Mouse (Mus musculus) hindbrain, embryonic 15.5 days (tissue): ENCODE results near the gene Prr29. TPM values are rescaled to one million over a fixed set of nuclear protein-coding genes. Genes with fewer than 3 reads are reported as not detected.
"Not testable (repeated sequence)": the region's sequence is repeated elsewhere in the genome, so short reads cannot be mapped to it uniquely, and the experiment has no call there.

Experiments
- ATAC-seq: fragments of 200-750 bp; cut with Nextera tagmentation; 2 replicates; pipeline ENCODE4 v1.8.0; 2017; ENCODE audit warnings: low read depth, moderate number of reproducible peaks, moderate TSS enrichment; ENCODE audit not compliant: low FRiP score
- H3K27ac ChIP-seq: fragments of 300-500 bp; sonication (generic); replicated peaks from 2 replicates; pipeline ENCODE4 v1.5.1; 2015; ENCODE audit warnings: mild to moderate bottlenecking, inconsistent platforms
- H3K27me3 ChIP-seq: fragments of 300-500 bp; sonication (generic); 2 replicates; pipeline ENCODE4 v1.6.1; 2015; ENCODE audit warnings: control low read depth, inconsistent platforms
- H3K36me3 ChIP-seq: fragments of 300-500 bp; sonication (generic); 2 replicates; pipeline ENCODE4 v1.6.1; 2015; ENCODE audit warnings: control low read depth, inconsistent platforms
- H3K4me1 ChIP-seq: fragments of 300-500 bp; sonication (generic); replicated peaks from 2 replicates; pipeline ENCODE4 v1.6.1; 2015; ENCODE audit warnings: control low read depth, inconsistent platforms
- H3K4me2 ChIP-seq: fragments of 300-500 bp; sonication (generic); 2 replicates; pipeline ENCODE4 v1.6.1; 2015; ENCODE audit warnings: moderate library complexity, mild to moderate bottlenecking, inconsistent platforms
- H3K4me3 ChIP-seq: fragments of 300-500 bp; sonication (generic); 2 replicates; pipeline ENCODE4 v1.5.1; 2015; ENCODE audit warnings: mild to moderate bottlenecking, inconsistent platforms
- H3K9ac ChIP-seq: fragments of 300-500 bp; sonication (generic); 2 replicates; pipeline ENCODE4 v1.6.1; 2015; ENCODE audit warnings: inconsistent platforms
- H3K9me3 ChIP-seq: fragments of 300-500 bp; sonication (generic); 2 replicates; pipeline ENCODE4 v1.6.1; 2016; ENCODE audit warnings: control low read depth, inconsistent platforms
- whole genome bisulfite sequencing: fragments of 180-500 bp; shearing (Covaris S2); methylation state at CpG from one replicate; pipeline ENCODE4 v1.1.7; 2015; 5-methylcytosine and 5-hydroxymethylcytosine counted together
- polyA plus RNA-seq: library from polyadenylated mRNA; unstranded; fragments of >200 nt; fragmentation: Nextera tagmentation; extraction: Ambion mirVana; gene quantifications from 2 replicates; pipeline ENCODE4 v1.2.1, GENCODE M21; 2015

Prr29 gene
- polyA plus RNA-seq, 1 experiment from 2014 or later = not detected

DNA sequence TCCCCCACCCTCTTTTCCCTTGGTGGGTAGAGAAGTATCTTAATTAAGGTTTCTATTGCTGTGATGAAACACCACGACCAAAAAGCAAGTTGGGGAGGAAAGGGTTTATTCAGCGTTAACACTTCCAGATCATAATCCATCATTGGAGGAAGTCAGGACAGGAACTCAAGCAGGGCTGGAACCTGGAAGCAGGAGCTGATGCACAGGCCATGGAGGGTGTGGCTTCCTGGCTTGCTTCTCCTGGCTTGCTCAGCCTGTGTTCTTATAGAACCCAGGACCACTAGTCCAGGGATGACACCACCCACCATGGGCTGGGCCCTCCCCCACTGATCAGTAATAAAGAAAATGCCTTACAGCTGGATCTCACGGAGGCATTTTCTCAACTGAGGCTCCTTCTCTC lies 25.5 kb downstream of the Prr29 start:
- ATAC-seq = no peak

DNA sequence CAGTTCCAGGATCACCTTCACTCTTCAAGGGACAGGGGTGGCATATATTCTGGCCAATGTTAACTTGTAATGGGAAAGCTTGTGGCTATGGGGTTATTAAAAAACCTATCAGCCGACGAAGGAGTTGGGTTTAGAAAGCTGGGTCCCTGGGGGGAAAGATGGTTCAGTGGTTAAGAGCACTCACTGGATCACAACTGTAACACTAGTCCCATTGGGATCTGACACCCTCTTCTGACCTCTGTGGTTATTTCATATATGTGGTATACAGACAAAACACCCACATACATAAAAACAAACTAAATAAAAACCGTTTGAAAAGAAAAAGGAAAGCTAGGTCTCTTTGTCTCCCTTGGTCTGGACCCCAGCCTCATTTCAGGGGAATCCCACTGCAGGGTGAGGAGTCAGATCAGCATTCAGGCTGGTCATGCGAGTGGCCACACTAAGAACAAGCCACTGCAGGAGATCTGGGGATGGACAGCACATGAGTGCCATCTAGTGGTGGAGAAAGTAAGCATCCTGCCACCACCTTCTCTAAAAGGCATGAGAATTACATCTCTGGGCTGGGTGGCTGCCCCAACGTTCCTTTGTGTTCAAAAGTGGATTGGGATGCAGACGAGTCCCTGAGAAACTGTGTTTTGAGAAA lies 26.4 kb downstream of the Prr29 start:
- Histone ChIP-seq H3K4me3 (no peak overlapping the region), H3K4me1 (no peaks in the 10 kb centered on the region), H3K36me3 (no peaks in the 10 kb centered on the region), H3K27ac (no peak overlapping the region), H3K4me2 (no peak overlapping the region), H3K9me3 (no peaks in the 10 kb centered on the region), H3K27me3 (no peaks in the 10 kb centered on the region), H3K9ac (no peak overlapping the region)
- ATAC-seq = peak; percentile 71; the same call in 1 of the 2 replicates
- WGBS = 31% methylated on average over 6 of the region's 6 CpGs

More for the DNA sequence above, 25.5 kb downstream of the Prr29 start:
- Histone ChIP-seq H3K27me3 (no peaks in the 10 kb centered on the region), H3K9me3 (no peaks in the 10 kb centered on the region), H3K9ac (no peak overlapping the region), H3K36me3 (no peaks in the 10 kb centered on the region), H3K27ac (no peak overlapping the region), H3K4me2 (no peak overlapping the region), H3K4me1 (no peaks in the 10 kb centered on the region), H3K4me3 (no peak overlapping the region)
- 73% methylated on average over 3 of the region's 3 CpGs for WGBS

DNA sequence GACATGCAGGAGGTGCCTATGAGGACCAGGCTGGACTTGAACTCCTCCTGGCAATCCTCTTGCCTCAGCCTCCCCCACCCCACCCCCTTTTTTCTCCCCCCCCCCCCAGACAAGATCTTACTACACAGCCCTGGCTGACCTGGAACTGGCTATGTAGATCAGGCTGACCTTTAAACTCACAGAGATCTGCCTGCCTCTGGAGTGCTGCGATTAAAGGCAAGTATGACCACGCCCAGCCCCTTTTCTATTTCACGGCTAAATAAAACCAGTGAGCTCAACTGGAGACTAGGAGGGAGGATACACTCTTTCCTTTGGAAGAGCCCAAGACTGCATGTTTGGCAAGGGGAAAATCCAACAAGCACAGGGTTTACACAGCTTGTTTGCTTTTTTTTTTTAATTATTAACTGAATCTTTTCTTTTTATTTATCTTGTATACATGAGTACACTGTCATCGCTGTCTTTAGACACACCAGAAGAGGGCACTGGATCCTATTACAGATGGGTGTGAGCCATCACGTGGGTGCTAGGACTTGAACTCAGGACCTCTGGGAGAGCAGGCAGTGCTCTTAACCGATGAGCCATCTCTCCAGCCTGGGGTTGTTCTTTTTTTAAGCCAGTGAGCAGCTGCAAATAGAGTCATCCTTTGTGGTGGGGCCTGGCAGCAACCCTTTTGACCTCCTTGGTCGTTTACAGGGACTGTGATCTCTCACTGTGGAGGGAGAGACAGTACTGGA lies 27.5 kb downstream of the Prr29 start:
- H3K27me3 ChIP-seq = no peaks in the 10 kb centered on the region
- H3K4me3 ChIP-seq = no peak overlapping the region
- 65% methylated on average over 7 of the region's 7 CpGs for WGBS
- no peaks in the 10 kb centered on the region for H3K4me1 ChIP-seq
- H3K9ac ChIP-seq = no peak overlapping the region
- H3K36me3 ChIP-seq = no peaks in the 10 kb centered on the region
- H3K9me3 ChIP-seq = no peaks in the 10 kb centered on the region
- no peak overlapping the region for H3K4me2 ChIP-seq
- no peak overlapping the region for H3K27ac ChIP-seq
- no peak for ATAC-seq

DNA sequence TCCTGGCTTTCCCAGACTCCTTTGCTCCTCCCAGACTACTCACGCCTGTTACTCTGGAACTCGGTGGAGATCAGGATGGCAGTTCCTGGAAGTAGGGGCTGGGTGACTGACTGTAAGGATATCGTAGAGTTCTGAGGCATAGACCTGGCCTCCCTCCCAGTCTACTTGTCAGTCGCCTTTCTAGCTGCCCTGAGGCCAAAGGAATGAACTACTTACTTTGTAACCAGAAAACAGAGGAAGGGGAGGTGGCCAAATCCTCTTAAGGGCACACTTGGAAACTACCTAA lies 28.0 kb downstream of the Prr29 start:
- Histone ChIP-seq H3K27ac (no peak overlapping the region), H3K4me1 (no peaks in the 10 kb centered on the region), H3K4me2 (no peak overlapping the region), H3K27me3 (no peaks in the 10 kb centered on the region), H3K4me3 (no peak overlapping the region), H3K9ac (no peak overlapping the region), H3K36me3 (no peaks in the 10 kb centered on the region), H3K9me3 (no peaks in the 10 kb centered on the region)
- WGBS = 78% methylated on average over 4 of the region's 4 CpGs
- ATAC-seq = no peak

DNA sequence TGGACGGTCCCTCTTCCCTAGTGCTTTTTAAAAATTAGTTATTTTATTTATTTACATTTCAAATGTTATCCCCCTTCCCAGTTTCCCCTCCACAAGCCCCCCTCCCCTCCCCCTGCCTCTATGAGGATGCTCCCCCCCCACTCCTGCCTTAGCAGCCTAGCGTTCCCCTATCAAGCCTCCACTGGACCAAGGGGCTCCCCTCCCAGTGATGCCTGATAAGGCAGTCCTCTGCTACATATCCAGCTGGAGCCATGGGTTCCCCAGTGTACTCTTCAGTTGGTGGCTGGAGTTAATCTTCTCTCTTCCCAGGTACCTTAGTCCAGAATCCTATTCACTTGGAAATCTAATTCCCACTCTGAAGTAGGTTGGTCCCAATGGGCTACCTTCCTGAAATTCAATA lies 28.8 kb downstream of the Prr29 start:
- H3K36me3 ChIP-seq, H3K27ac ChIP-seq, ATAC-seq, H3K27me3 ChIP-seq, H3K4me2 ChIP-seq, H3K4me3 ChIP-seq, H3K9ac ChIP-seq, H3K9me3 ChIP-seq, H3K4me1 ChIP-seq: not testable (repeated sequence)
- 91% methylated on average over 2 of the region's 2 CpGs for WGBS

DNA sequence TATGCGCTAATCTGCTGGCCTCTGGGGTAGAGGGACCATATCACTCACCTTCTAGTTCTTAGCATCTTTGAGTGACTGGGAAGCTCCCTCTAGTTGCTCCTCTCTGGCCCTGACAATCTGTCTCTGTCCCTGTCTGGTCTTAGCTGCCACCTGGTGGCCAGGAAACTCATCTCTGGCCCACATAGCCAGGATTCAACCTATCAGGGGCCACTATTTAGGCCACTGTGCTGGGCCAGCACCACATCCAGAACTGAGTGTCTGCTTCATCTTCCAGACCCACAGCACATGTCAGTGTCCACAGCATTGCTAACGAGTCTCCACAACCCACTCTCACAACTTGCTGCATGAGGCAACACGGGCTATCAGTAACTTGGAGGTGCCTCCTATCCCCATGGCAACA lies 32.4 kb downstream of the Prr29 start:
- 85% methylated on average over 3 of the region's 3 CpGs for WGBS
- Histone ChIP-seq H3K9ac (no peak overlapping the region), H3K4me1 (no peaks in the 10 kb centered on the region), H3K4me3 (no peak overlapping the region), H3K4me2 (no peak overlapping the region), H3K27ac (no peak overlapping the region), H3K36me3 (peaks cover 17% of the 10 kb centered on the region), H3K9me3 (no peaks in the 10 kb centered on the region), H3K27me3 (no peaks in the 10 kb centered on the region)
- no peak for ATAC-seq

DNA sequence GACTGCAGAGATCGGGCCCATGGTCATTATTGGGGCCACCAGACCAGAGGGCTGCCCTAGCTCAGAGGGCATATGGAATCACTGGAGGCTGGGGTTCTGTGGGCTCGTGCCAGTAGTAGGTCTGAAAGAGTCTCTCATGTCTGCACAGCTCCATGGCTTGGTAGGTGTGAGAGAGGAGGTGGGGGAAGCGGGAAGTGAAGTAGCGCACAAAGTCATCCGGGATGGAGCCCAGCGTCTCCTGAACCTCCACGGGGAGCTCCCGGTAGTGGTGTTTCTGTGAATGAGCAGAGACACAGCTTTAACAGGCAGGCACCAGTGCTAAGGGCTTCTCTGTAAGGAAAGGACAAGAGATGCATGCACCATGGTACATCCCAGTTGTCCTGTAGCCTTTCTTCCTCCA lies 33.2 kb downstream of the Prr29 start:
- Histone ChIP-seq H3K4me2 (no peak overlapping the region), H3K27me3 (no peaks in the 10 kb centered on the region), H3K36me3 (peaks cover 25% of the 10 kb centered on the region), H3K9me3 (no peaks in the 10 kb centered on the region), H3K9ac (no peak overlapping the region), H3K27ac (no peak overlapping the region), H3K4me3 (no peak overlapping the region), H3K4me1 (no peaks in the 10 kb centered on the region)
- WGBS = 92% methylated on average over 8 of the region's 8 CpGs
- no peak for ATAC-seq

DNA sequence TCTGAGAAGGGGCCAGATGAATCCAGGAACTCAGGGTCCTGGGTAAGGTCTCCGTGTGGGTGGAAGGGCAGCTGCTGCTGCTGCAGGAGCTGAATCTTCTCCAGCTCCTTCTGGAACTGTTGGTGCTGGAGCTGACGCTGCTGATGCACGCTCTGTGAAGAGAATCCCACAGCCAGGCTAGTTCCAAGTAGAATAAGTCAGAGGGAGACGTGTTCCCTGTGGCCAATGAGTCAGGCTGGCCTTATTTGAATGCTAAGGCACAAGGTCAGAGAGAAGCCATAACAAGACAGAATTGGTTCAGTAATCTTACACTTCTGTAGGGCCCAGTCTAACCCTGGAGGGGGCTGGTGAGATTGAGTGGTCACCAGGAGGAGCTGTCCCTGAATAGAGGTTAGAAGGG lies 44.7 kb downstream of the Prr29 start:
- Histone ChIP-seq H3K9me3 (no peaks in the 10 kb centered on the region), H3K27me3 (no peaks in the 10 kb centered on the region), H3K9ac (no peak overlapping the region), H3K36me3 (peaks cover 36% of the 10 kb centered on the region), H3K27ac (no peak overlapping the region), H3K4me2 (no peak overlapping the region), H3K4me1 (no peaks in the 10 kb centered on the region), H3K4me3 (no peak overlapping the region)
- 77% methylated on average over 4 of the region's 4 CpGs for WGBS
- no peak for ATAC-seq

DNA sequence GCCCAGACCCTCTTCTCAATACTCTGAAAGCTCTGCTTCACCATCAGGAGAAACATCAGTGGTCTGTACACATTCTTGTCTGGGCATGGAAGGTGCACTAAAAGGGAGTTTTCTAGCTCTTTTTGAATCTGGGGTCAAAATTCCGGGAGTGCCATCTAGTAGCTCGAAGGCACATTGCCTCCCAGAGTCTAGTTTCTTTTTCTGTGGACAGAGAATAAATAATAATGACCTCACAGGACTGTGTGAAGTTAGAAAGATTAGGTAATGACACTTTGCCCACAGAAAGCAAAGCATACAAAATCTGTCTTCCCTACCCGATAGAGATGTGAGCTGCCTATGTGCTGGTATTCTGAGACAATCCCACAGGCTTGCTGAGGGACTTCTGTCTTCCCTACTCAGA lies 45.2 kb downstream of the Prr29 start:
- Histone ChIP-seq H3K9ac (no peak overlapping the region), H3K9me3 (no peaks in the 10 kb centered on the region), H3K4me2 (no peak overlapping the region), H3K27me3 (no peaks in the 10 kb centered on the region), H3K27ac (no peak overlapping the region), H3K4me1 (no peaks in the 10 kb centered on the region), H3K4me3 (no peak overlapping the region), H3K36me3 (peaks cover 31% of the 10 kb centered on the region)
- no peak for ATAC-seq
- 89% methylated on average over 3 of the region's 3 CpGs for WGBS

DNA sequence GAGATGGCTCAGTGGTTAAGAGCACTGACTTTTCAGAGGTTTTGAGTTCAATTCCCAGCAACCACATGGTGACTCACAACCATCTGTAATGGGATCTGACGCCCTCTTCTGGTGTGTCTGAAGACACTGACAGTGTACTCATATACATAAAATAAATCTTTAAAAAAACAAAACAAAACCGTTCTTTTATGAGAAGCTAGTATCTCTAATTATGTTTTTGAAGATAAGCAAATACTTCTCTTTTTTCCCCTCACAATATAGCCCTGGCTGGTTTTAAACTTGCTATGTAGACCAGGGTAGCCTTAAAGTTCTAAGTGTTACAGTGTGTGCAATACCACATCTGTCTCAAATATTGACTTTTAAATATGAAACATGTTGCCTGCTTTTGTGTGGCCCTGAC lies 45.9 kb downstream of the Prr29 start:
- no peak for ATAC-seq
- H3K4me1 ChIP-seq = no peaks in the 10 kb centered on the region
- H3K27ac ChIP-seq = no peak overlapping the region
- 96% methylated on average over 2 of the region's 2 CpGs for WGBS
- H3K9me3 ChIP-seq = no peaks in the 10 kb centered on the region
- peaks cover 27% of the 10 kb centered on the region for H3K36me3 ChIP-seq
- H3K9ac ChIP-seq = no peak overlapping the region
- no peaks in the 10 kb centered on the region for H3K27me3 ChIP-seq
- H3K4me2 ChIP-seq = no peak overlapping the region
- no peak overlapping the region for H3K4me3 ChIP-seq

DNA sequence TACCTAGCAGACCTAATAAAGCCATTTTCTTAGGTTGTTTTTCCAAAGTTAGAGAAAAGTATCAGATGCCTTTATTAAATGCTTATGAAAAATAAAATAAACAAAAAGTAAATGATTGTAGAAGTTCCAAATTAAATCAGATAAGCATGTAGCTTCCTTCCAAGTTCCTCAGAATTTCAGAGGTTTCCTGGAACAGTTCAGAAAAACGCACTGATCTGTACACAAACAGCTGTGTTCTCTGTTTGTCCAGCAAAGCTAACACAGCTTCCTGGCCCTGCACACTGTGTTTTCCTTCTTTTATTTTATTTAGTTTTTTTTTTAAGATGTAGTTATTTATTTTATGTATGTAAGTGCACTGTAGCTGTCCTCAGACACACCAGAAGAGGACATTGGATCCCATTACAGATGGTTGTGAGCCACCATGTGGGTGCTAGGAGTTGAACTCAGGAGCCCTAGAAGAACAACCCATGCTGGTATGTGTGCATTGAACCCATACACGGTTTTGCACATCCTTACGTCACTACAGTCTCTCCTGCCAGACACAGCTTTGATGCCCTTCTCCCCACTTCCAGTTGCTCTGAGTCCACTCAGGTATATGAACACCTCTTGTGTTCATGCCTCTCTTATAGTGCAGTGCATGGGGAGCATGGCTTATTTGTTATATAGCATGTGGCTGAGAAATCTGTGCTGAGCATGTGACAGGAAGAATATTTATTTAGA lies 47.5 kb downstream of the Prr29 start:
- ATAC-seq = no peak
- H3K9ac ChIP-seq = no peak overlapping the region
- H3K4me2 ChIP-seq = no peak overlapping the region
- H3K27me3 ChIP-seq = no peaks in the 10 kb centered on the region
- H3K27ac ChIP-seq = no peak overlapping the region
- H3K4me3 ChIP-seq = no peak overlapping the region
- H3K4me1 ChIP-seq = no peaks in the 10 kb centered on the region
- H3K9me3 ChIP-seq = no peaks in the 10 kb centered on the region
- H3K36me3 ChIP-seq = peaks cover 21% of the 10 kb centered on the region
- 91% methylated on average over 3 of the region's 3 CpGs for WGBS

DNA sequence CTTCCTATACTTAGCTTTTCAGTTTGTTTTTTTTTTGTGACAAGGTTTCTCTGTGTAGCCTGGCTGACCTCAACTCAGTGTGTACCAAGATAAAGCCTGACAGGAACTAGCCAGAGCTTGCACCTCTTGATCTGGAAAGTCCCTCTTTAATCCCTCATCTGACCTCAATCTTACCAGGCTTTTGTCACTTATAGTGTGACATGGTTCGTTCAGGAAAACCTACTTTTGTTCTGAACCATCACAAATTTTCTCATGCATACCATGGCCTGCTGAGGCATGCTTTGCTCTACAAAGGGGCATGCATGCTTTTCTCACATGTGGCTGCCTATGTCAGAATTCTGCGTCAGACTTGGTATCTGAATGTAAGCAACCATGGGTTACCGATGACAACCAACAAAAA lies 51.1 kb downstream of the Prr29 start:
- Histone ChIP-seq H3K4me3 (no peak overlapping the region), H3K4me2 (no peak overlapping the region), H3K36me3 (peaks cover 14% of the 10 kb centered on the region), H3K27me3 (no peaks in the 10 kb centered on the region), H3K9ac (no peak overlapping the region), H3K4me1 (no peaks in the 10 kb centered on the region), H3K27ac (no peak overlapping the region), H3K9me3 (no peaks in the 10 kb centered on the region)
- ATAC-seq = no peak
- WGBS = 75% methylated on average over 3 of the region's 3 CpGs
